Comparison of ENCODE assay signal across 7 mouse cellular contexts in genomic region chr13:3694599-3695343, GRCm38 (mm10).
DNase-seq lines count a peak whose midpoint lies in the region; ATAC-seq and TF ChIP-seq lines count a peak whose summit lies in the region.

No protein-coding gene starts in this region.

- no peaks in the 10 kb centered on the region for H3K36me3 ChIP-seq in heart, embryonic 11.5 days (ENCODE audit: control insufficient read depth, insufficient read depth, low read length)
- H3K36me3 ChIP-seq in limb, embryonic 10.5 days: no peaks in the 10 kb centered on the region
- no peaks in the 10 kb centered on the region for H3K36me3 ChIP-seq in myocyte (ENCODE audit: control insufficient read depth, insufficient read depth)

- in situ Hi-C loops in Patski (cut with MboI; ENCODE audit: low pct_unique_long_range_greater_than_20kb): no loop called here

- H3K4me2 ChIP-seq in heart, embryonic 11.5 days: peak overlapping the region; percentile 35
- peak overlapping the region; percentile 50 for H3K4me2 ChIP-seq in myocyte (ENCODE audit: low read depth)

- H3K27me3 ChIP-seq in Patski (no peaks in the 10 kb centered on the region), myocyte (ENCODE audit: control insufficient read depth, insufficient read depth, insufficient read length) (no peaks in the 10 kb centered on the region)
- H3K27me3 ChIP-seq in heart, embryonic 11.5 days (ENCODE audit: control insufficient read depth, insufficient read depth, low read length): no peaks in the 10 kb centered on the region
- H3K27me3 ChIP-seq in limb, embryonic 10.5 days (ENCODE audit: low read depth, poor library complexity, severe bottlenecking): no peaks in the 10 kb centered on the region

- peak; percentile 98 for ATAC-seq in Patski
- peak; percentile 91 for ATAC-seq in heart, embryonic 11.5 days (replicated peaks; ENCODE audit: insufficient number of reproducible peaks, low FRiP score, low TSS enrichment)

- H3K9ac ChIP-seq in heart, embryonic 11.5 days (ENCODE audit: low read depth, low read length): no peak overlapping the region; the same call in 1 of the 2 replicates

- no peak for TF ChIP-seq POLR2A in myocyte (IDR thresholded peaks at IDR 0.05; ENCODE audit: insufficient read length, low read depth)

- POLR2A ChIA-PET in Patski (lab: Charles Lee): interaction anchor here (0.8 to 1.2 kb wide), 3 partner anchors 55 to 198 kb away, joined by 3 to 6 read pairs (median 5); no protein-coding TSS in a partner anchor

- DNase-seq in 3T3-L1 (ENCODE audit: low read depth, low spot score) (peak; percentile 91), Patski (ENCODE audit: low read depth, low spot score) (peak; percentile 90)
- peak; percentile 46 for DNase-seq in limb, embryonic 10.5 days (ENCODE audit: low spot score)
- no peak for DNase-seq in right cerebral cortex, postnatal 4 days
- DNase-seq in thymus, postnatal 4 days: no peak

- no peak overlapping the region for H3K4me3 ChIP-seq in heart, embryonic 11.5 days (ENCODE audit: low read depth, low read length)
- H3K4me3 ChIP-seq in limb, embryonic 10.5 days: no peak overlapping the region
- no peak overlapping the region for H3K4me3 ChIP-seq in myocyte

- no peak overlapping the region for H3ac ChIP-seq in myocyte (ENCODE audit: control insufficient read depth, insufficient read length)

- peaks cover 9% of the 10 kb centered on the region for H3K4me1 ChIP-seq in heart, embryonic 11.5 days (ENCODE audit: control insufficient read depth, insufficient read depth, low read length)
- H3K4me1 ChIP-seq in limb, embryonic 10.5 days: peaks cover 17% of the 10 kb centered on the region

- CTCF ChIA-PET in Patski (lab: Charles Lee): interaction anchor here (1.0 to 1.4 kb wide), 3 partner anchors 13 to 49 kb away, joined by 3 to 6 read pairs (median 3); no protein-coding TSS in a partner anchor

- peak overlapping the region; percentile 85 for H3K27ac ChIP-seq in heart, embryonic 11.5 days (ENCODE audit: low read depth, low read length)
- peak overlapping the region; percentile 31; the same call in 1 of the 2 replicates for H3K27ac ChIP-seq in limb, embryonic 10.5 days

- WGBS in heart, embryonic 11.5 days (ENCODE audit: insufficient replicate concordance): 14% methylated on average over 11 of the region's 11 CpGs
- 29% methylated on average over 11 of the region's 11 CpGs for WGBS in limb, embryonic 10.5 days

- H3K9me3 ChIP-seq in heart, embryonic 11.5 days (replicated peaks; ENCODE audit: control insufficient read depth, low read length): no peaks in the 10 kb centered on the region
- H3K9me3 ChIP-seq in limb, embryonic 10.5 days (replicated peaks): no peaks in the 10 kb centered on the region

- H3K79me2 ChIP-seq in myocyte (ENCODE audit: control insufficient read depth, insufficient read depth): no peaks in the 10 kb centered on the region

- no peak for TF ChIP-seq CTCF in Patski (IDR thresholded peaks at IDR 0.05)

TF ChIP-seq in myocyte, 11 proteins besides CTCF, POLR2A, EP300 and RAD21:
- TF ChIP-seq POLR2AphosphoS2 (IDR thresholded peaks at IDR 0.05; ENCODE audit: insufficient read length, low read depth): no peak
- no peak for TF ChIP-seq SRF (IDR thresholded peaks at IDR 0.05; ENCODE audit: control insufficient read depth, insufficient read length, low read depth)
- TF ChIP-seq TCF12 (IDR thresholded peaks at IDR 0.05; ENCODE audit: insufficient read depth, poor library complexity, severe bottlenecking): no peak
- no peak for TF ChIP-seq MYOG (IDR thresholded peaks at IDR 0.05; ENCODE audit: control insufficient read depth in 1 of 3, insufficient read depth in 1 of 3, insufficient read length in 2 of 3, low read depth in 2 of 3)
- TF ChIP-seq MAX (IDR thresholded peaks at IDR 0.05; ENCODE audit: low read depth): no peak
- no peak for TF ChIP-seq E2F4 (IDR thresholded peaks at IDR 0.05; ENCODE audit: insufficient read depth)
- TF ChIP-seq USF1 (IDR thresholded peaks at IDR 0.05; ENCODE audit: low read depth): no peak
- no peak for TF ChIP-seq REST (IDR thresholded peaks at IDR 0.05; ENCODE audit: insufficient read depth, insufficient read length)
- TF ChIP-seq MYOD1 (IDR thresholded peaks at IDR 0.05; ENCODE audit: control insufficient read depth in 1 of 3, insufficient read length in 2 of 3, low read depth in 2 of 3): no peak

Comparison
In these comparisons a context has a peak if more than half of its experiments do, and no peak if none do; other contexts are left out.
1. DNase-seq: peak in 3T3-L1 (single experiment), Patski (single experiment) and limb, embryonic 10.5 days (single experiment); none in right cerebral cortex, postnatal 4 days (single experiment) and thymus, postnatal 4 days (single experiment).